Mouse (Mus musculus) neural tube, embryonic 10.5 days (tissue): ENCODE data around the gene Gprin1.
A peak's percentile ranks its signal among the peaks of the same experiment; 100 is the strongest.
"Not testable (repeated sequence)": the region's sequence is repeated elsewhere in the genome, so short reads cannot be mapped to it uniquely, and the experiment has no call there.

ENCODE experiments used
- DNase-seq: peaks from one replicate; pipeline ENCODE4 v3.0.0-alpha.2; 2017; ENCODE audit warnings: low spot score; ENCODE audit errors: extremely low spot score

Gene Gprin1

DNA sequence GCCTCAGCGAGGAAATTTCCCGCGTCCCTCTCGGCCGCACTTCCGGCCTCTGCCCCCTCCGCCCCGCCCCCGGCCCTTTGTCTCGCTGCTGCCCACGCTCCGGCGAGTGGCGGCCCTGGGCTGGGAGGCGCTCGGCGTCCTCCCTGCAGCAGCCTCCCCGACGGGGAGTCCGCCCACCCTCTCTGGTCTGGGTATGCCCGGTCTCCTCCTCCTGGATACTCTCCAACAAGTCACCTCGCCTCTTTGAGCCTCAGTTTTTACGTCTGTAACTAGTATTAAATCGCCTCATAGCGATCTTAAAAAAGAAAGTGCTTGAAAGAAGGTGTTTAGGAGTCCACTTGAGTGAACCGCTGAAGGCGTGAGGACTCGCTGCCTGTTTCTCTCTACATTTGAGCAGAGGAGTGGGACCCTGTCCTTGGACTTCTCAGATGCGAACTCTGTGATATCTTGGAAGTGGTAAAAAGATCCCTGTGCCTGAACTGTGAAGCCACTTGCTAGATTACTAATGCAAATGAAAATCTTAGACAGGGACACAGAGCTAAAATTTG lies at the start of gene Gprin1:
Gene Gprin1 (minus strand): TSS at position 11 of the 548 bp plus-strand sequence.
- no peak for DNase-seq

DNA sequence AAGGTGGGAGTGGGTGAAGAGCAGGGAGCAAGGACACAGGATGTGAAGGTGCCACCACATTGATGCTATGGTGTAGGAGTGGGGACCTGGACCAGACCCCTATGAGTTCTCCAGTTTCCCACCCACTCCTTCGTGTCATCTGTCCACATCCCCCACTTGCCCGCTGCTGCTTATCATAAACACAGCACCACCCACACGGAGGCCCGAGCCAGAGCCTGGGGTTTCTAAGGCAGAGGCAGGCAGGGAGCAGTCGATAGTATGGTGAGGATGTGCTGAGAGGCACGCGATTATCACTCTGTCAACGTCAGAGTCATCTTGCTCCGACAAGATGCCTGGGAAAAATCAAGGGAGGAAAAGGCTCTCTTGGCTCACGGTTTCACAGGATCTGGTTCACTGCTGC lies 49.1 kb upstream of the Gprin1 start:
- no peak for DNase-seq

DNA sequence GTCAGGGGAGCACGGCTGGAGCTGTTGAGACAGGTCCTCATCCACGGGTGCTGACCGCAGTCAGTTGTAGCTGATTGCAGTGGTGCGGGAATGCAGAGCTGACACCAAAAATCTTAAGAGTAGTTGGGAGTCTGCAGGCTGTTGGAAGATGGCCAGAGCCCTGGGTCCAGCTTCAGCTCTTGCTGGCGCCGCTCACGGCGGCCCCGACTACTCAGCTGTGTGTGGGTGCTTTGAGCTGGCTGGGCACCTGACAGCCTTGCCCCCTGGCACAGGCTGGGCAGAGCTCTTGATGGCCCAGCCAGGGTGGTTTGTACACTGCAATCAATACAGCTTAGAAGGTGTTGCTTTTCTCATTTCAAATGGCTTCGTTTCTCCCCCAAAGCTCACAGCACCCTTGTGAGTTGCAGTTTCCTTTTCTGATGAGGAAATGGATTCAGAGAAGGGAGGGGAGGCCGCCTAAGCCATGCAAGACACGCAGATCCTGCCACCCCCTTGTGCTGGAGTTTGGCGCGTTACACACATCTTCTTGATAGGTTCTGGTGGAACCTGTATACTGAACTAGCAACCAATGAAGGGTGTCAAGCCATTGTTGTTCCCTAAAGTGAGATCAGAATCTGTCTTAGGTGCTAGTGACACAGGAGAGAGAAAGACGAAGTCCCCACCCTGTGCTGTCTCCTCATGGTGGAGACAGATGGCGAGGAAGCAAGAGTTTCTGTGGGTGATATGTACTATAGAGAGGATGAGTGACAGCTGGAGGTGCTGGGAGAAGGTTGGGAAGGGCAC lies 48.4 kb upstream of the Gprin1 start:
- no peak for DNase-seq

DNA sequence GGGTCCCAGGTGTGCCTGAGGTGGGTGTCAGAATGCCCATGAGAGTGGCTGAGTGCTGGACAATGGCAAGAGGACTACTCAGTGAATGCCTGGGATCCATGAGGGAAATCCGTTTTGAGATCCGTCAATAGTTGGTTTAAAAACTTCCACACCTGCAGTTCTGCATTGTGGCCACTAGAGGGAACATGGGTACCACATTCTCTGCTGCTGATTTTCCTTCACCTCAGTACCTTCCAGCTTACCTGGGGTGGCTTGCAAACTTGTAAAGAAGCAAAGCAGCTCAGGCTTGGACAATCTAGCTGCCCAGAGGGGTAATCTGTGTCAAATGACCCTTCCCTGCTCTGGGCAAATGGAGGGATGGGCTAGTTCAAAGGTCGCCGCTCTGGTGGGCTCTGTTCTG lies 47.7 kb upstream of the Gprin1 start:
- peak; percentile 50 for DNase-seq

DNA sequence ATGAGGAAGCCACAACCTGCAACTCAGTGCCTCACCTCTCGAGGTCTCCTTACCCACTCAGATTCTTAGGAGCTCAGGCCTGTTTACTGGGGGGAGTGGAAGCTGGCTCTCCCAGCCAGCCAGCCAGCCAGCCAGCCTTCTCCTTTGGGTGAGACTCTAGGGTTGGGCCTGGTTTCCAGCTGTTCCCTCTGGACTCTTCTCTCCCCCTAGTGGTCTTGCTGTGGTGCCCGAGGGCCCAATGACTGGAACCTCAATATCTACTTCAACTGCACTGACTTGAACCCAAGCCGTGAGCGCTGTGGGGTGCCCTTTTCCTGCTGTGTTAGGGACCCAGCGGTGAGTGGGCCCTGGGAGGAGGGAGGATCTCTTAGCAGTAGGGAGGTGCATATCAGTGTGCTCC lies 45.2 kb upstream of the Gprin1 start:
- no peak for DNase-seq

DNA sequence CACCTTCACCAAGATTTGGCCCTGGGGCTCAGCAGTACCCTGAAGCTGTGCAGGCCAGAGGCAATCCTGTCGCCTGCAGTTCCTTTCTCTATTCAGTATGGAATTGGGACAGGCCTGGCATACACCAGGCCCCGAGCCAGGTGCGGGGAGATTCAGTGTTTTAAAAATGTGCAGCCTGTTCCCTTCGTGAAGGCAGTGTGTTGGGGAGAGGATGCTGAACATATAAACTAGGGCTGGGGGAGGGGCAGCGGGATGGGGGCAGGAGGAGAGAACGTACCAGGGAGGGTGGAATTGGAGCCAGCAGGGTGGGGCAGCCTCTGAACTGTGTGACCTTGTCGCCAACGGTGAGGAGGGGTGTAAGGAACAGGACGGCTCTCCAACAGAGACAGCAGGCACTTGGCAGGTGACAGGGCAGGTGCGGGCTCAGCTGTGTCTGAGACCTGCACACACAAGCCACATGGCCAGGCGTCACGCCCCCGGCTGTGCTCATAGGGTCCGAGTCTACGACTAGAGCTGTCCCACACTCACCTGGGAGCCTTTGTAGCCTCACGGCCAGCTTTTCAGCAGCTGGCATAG lies 44.4 kb upstream of the Gprin1 start:
- no peak for DNase-seq

DNA sequence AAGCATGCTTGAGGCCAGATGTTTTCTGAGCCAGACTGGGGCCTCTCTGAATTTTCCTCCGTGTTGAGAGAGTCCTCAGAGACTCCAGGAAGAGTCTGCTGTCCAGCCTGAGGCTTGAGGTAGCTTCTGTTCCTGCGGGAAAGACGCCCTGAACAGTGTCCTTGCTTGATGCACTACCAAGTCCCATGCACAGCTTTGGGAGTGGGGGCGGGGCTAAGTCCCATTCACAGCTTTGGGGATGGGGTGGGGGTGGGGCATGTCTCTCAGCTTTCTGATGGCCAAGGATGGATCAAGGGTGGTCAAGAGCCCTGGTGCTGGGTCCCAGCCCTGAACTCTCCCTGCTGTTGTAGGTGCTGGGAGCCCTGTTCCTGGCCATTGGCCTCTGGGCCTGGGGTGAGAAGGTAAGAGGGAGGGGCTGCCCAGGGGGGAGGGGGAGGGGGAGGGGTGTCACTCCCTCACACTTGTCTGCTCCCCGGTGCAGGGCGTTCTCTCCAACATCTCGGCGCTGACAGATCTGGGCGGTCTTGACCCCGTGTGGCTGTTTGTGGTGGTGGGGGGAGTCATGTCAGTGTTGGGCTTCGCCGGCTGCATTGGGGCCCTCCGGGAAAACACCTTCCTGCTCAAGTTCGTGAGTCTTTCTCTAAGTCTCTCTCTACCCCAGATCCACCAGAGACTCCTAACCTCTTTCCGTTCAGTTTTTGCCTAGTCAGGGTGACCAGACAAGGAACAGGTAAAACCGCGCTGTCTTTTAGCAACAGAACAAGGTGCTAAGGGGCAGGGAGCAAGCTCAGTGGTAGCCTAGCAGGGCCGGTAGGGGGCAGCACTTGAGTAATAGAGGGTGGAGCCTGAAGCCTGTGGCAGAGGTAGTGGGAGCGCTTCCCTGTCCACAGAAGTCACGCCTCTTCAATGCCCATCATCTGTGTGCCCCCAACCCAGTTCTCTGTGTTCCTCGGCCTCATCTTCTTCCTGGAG lies 42.9 kb upstream of the Gprin1 start:
- DNase-seq, result no peak

DNA sequence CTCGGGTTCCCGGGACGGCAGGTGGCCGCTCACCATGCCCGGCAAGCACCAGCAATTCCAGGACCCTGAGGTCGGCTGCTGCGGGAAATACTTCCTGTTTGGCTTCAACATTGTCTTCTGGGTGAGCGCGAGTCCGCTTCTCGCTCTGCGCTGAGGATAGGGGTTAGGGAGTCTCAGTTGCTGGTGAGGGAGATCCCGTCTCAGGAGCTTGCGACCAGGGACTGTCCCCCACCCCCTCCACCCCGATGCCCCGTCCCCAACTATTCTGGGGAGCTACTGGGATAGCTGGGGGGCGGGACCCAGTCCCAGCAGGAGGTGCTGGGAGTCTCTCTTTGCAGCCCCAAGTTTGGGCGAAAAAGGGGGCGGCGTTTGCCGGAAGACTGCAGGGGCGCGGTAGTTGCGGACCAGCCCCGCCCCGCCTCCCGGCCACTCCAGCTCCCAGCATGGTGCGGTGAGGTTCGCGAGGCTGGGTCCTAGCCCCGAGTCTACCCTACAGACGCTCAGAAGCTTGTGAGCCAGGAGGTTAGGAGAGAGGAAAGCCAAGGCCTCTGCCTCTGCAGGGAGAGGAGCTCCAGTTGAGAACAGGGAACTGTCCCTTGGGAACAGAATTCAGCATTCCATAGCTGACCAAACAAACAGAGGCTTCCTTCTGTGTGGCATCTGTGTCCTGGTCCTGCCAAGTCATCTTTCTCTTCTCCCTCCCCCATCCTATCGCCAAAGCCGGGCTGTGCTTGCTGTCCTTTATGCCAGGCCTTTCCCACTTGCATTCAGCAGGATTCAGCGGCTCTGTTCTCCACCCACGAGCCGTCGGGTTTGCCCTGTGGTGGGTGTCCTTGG lies 40.1 kb upstream of the Gprin1 start:
- peak; percentile 57 for DNase-seq

DNA sequence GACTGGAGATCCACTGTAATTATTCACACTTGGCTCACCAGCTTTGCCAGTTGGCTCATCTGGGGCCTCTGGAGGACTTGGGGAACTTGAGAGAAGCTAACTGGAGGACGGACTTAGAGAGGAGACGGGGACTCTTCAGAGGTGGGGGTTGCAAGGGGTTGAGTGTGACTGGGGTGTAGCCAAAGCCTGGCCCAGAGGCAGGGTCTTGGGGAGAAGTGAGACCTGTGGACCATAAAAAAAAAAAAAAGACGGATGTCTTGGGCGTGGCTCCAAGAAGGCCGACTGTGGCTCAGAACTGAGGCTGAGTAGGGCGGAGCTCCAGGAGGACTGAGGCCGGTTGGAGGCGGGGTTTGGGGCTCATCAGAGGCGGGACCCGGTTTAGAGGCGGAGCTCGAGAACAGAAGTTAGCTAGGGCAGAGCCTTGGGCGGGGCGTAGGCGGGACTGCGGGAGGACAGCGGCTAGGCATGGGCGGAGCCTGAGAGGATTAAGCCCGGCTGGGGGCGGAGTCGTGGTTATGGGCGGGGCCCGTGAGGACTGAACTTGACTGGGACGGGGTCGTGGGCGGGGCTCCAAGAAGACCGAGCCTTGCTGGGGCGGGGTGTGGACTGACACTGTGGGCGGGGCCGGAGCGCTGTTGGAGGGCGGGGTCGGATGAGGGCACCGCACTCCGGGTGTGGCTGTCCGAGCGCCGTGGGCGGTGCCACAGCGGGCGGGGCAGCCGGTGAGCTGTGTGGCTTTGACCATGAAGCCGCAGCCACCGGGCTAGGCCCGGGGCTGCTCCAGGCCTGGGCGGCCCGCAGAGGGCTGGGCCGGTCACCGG lies 39.3 kb upstream of the Gprin1 start, which contains the start of gene Tspan17:
Gene Tspan17 (plus strand): TSS at position 638 of the 821 bp plus-strand sequence.
- DNase-seq, result peak; percentile 98

DNA sequence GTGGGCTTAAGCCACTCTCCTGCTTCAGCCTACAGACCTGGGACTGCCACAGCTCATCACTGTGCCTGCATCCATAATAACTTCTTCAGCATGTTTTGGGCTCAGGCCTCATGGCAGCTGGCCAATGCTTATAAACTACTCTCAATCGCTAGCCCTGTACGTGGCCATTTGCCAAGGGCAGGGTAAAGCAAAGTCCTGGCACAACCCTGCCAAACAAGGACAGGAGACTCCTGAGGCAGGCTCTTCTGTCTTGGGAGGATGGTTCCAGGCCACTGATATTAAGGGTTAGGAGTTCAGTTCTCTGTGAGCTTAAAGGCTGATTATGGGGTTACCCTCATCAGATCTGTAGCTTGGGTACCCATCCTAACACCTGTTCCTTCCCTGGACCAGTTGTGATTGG lies 37.9 kb upstream of the Gprin1 start:
- not testable (repeated sequence) for DNase-seq

DNA sequence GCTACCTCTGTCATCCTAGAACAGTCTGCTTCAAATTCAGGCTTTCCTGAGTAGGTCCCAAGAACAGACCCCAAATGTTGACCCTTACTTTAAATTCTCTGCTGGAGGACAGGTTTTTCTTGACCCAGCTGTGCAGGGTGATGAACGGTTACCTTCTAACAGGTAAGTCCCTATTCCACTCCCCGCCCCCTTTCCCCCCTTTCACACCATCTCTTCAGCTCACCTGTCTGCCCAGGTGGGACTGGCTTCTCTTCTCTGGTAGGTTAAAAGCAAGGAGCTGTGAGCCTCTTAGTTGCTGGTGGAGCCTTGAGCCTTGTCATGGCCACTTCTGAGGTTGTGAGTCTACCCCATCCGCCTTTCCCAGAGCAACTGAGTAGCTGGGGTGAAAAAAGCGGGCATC lies 34.0 kb upstream of the Gprin1 start, which contains the start of gene Eif4e1b:
Gene Eif4e1b (plus strand): TSS at position 301 of the 400 bp plus-strand sequence.
- no peak for DNase-seq

DNA sequence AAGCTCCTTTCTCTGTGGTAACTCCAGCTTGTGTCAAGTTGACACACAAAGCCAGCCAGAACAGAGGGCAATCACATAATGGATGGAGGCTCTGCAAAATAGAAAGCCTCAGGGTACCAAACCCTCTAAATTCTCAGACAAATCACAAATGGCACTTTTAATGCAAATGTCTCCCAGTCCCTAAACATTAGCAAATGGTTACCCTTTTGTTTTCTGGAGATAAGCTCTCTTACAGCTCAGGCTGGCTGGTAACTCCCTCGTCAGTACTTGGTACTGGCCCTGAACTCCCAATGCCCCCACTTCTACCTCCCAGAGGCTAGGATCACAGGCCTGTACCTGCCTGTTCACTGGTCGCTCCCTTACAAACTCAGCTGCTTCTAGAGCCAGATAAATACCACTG lies 33.6 kb upstream of the Gprin1 start:
- DNase-seq, result no peak

DNA sequence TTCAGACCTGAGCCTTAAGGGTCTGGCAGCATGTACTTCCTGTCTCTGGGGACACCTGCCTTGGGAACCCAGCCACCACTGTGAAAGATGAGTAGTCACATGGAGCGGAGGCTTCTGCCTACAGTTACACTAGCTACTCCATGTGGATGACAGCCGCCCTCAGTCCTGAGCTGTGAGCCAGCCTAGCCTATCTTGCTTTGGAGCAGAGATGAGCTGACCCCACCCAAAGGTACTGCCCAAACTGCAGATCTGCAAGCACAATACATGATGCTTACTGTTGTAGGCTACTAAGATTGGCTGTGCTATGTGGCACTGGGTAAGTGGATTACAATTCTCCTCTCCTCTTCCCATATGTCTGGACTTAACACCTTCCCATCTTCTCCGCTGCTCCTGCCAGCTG lies 31.4 kb upstream of the Gprin1 start:
- no peak for DNase-seq

DNA sequence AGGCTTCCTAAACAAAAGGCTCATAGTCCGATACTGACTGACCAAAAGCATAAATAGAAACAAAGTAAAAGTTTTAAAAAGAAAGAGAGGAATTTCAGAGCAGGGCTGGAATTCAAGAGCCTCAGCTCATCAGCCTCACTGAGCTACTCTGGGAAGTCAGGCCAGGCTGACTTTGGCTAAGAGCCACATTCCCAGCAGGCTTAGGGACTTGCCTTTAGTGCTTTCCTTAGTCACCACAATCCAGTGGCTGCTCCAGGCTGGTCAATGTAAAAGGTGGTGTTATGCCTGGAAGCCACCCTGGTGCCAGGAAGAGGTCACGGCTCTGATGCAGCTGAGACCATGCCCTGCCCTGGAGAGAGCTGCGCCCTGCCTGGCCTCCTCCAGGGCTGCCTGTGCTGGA lies 30.9 kb upstream of the Gprin1 start:
- DNase-seq, result no peak

DNA sequence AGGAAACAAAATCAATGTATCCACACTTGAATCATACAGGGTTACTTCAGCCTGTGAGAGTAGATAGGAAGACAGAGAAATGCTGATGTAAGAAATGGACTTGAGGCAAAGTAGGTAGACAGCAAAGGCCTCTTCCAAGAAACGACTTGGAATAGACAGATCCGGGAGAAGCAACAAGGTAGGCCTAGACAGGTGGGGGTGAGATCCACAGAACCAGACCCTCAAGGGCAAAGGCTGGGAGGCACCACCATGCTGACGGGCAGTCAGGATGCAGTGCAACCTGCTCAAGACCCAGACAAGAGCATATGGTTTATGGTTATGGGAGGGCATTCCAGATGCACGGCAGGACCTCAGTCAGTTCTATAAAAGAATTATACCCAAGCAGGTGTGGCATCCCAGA lies 17.3 kb upstream of the Gprin1 start:
- no peak for DNase-seq

DNA sequence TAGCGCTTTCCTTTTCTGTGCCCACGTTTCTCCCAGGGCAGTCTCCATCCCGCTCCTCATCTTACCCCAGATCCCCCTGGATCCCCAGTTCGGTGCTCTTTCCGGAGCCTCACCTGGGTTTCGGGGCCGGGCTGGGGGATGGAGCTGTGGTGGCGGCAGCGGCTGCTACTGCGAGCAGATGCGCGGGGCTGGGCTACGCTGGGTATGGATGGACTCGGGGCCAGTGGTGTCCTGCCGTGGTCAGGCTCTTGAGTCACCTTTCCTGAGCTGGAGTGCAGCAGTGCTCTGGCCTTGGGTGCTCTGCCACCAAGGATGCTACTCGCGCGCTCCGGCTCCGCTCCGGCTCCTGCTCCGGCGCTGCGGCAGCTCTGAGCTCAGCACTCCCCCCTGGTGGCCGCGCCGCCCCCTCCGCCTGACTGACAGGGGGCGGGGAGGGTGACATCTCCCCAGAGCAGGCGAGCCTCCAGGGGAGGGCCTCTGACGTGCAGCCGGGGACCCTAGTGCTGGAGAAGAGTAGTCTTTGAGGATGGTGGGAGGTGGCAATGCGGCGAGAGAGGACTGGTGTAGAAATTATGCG lies 16.6 kb upstream of the Gprin1 start, which contains the start of gene Sncb:
Gene Sncb (minus strand): TSS at position 404 of the 577 bp plus-strand sequence.
- peak; percentile 73 for DNase-seq

DNA sequence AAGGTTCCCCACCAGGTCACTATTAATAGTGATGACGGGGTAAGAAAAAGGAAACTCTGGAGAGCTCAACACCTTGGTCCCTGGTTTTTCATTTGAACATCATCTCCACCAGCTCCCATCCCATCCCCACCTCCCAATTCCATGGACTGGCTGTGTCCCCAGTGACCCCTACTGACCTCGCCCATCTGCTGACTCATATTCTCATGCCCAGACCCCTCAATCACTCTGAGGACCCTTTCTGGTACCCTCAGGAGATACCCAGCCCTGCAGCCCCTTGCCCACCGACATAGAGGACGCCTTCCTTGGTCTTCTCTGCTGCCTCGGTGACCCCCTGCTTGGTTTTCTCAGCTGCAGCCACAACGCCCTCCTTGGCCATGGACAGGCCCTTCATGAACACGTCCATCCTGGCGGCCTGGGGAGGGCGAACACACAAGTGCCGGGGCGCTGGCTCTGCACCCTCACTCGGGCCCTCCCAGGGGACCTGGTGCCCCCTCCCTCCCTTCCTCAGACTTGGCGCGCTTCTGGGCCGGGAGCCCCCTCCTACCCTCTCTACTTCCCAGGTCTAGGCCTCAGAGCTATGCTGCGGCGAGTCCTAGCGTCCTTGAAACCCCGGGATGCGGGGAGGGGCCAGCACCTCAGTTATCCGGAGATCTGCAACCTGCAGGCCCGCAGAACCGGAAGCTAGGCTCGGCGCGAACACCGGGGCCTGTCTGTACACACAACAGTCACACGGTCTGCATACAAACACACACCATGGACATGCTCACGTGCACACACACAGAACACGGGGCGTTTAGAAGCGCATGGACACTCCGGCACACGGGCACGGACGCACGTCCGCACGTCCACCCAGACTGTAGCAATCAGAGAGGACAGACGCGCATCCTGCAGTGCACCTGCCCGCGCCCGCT lies 15.9 kb upstream of the Gprin1 start:
- no peak for DNase-seq

DNA sequence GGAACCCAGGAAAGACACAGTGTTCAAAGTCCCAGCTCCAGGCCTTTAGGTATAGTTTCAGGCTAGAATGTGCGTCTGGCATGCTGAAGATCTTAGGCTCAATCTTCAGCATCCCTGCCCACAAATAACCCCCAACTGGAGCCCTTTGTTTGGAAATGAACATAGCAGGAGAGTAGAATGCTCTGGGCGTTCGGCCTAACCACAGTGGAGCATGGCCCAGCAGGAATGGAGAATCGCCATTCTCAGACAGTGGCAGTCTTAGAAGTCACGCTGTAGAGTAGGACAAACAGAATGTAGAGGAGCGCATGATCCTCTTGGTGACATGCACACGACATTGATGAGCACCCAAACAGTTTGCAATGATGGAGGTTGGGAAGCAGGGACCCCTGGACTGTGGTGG lies 11.2 kb upstream of the Gprin1 start:
- no peak for DNase-seq
